Mouse (Mus musculus) MEL (cell line): ENCODE results near the gene Scfd1. TPM values are rescaled to one million over a fixed set of nuclear protein-coding genes. Genes with fewer than 3 reads are reported as not detected.
A peak's percentile ranks its signal among the peaks of the same experiment; 100 is the strongest.

ENCODE experiments used
- DNase-seq: peaks from one replicate; pipeline ENCODE4 v3.0.0; 2011; ENCODE audit warnings: low read depth, low spot score
- H3K27ac ChIP-seq: 2 replicates; pipeline ENCODE4 v1.5.1; 2012; ENCODE audit warnings: low read depth, mild to moderate bottlenecking, control low read depth, low read length, moderate library complexity; ENCODE audit not compliant: control insufficient read depth
- H3K27me3 ChIP-seq, 2 experiments: fragments of 150-350 bp in 1 of 2; sonication (generic) in 1 of 2; 2 replicates each; pipeline ENCODE4 v1.6.1; 2012; ENCODE audit warnings: low read length in 2 of 2, mild to moderate bottlenecking in 2 of 2, improper control_type of control experiment in 1 of 2, moderate library complexity in 1 of 2; ENCODE audit not compliant: insufficient read depth in 2 of 2, control insufficient read depth in 1 of 2
- H3K36me3 ChIP-seq, 2 experiments: 2 replicates each; pipeline ENCODE4 v1.6.1; 2012 to 2014; ENCODE audit warnings: low read length in 2 of 2, improper control_type of control experiment in 1 of 2, inconsistent platforms in 1 of 2, mild to moderate bottlenecking in 1 of 2; ENCODE audit not compliant: insufficient read depth in 2 of 2, control insufficient read depth in 1 of 2
- H3K4me1 ChIP-seq, 2 experiments: fragments of 150-350 bp in 1 of 2; sonication (generic) in 1 of 2; 2 replicates each; pipeline ENCODE4 v1.6.1; 2012; ENCODE audit warnings: low read length in 2 of 2, improper control_type of control experiment in 1 of 2, mild to moderate bottlenecking in 1 of 2; ENCODE audit not compliant: insufficient read depth in 2 of 2, control insufficient read depth in 1 of 2
- H3K4me3 ChIP-seq, 2 experiments: fragments of 150-350 bp in 1 of 2; sonication (generic) in 1 of 2; 2 replicates each; pipeline ENCODE4 v1.5.1; 2012; ENCODE audit warnings: low read depth in 2 of 2, low read length in 2 of 2, mild to moderate bottlenecking in 2 of 2, moderate library complexity in 2 of 2, control low read depth in 1 of 2, improper control_type of control experiment in 1 of 2; ENCODE audit not compliant: control insufficient read depth in 1 of 2, insufficient read depth in 1 of 2
- H3K79me2 ChIP-seq: 2 replicates; pipeline ENCODE4 v1.6.1; 2012; ENCODE audit warnings: mild to moderate bottlenecking, low read length, moderate library complexity; ENCODE audit not compliant: control insufficient read depth, poor library complexity, insufficient read depth
- H3K9ac ChIP-seq: 2 replicates; pipeline ENCODE4 v1.6.1; 2012; ENCODE audit warnings: low read depth, mild to moderate bottlenecking, control low read depth, low read length, moderate library complexity; ENCODE audit not compliant: control insufficient read depth, poor library complexity, severe bottlenecking
- H3K9me3 ChIP-seq: fragments of 150-350 bp; sonication (generic); replicated peaks from 2 replicates; pipeline ENCODE4 v1.6.1; 2012; ENCODE audit warnings: mild to moderate bottlenecking, low read length, improper control_type of control experiment, moderate library complexity; ENCODE audit not compliant: insufficient read depth
- BHLHE40 ChIP-seq: IDR thresholded peaks from 2 replicates; pipeline ENCODE4 v1.6.1; 2012; ENCODE audit warnings: low read depth, mild to moderate bottlenecking, inconsistent platforms, low read length, improper control_type of control experiment, borderline replicate concordance
- CHD2 ChIP-seq: IDR thresholded peaks from 2 replicates; pipeline ENCODE4 v1.6.1; 2011; ENCODE audit warnings: low read length, improper control_type of control experiment
- CTCF ChIP-seq, 3 experiments: IDR thresholded peaks in 2 of 3; conservative IDR thresholded peaks in 1 of 3; 2 replicates each; pipeline ENCODE4 v1.5.1; 2011 to 2012; ENCODE audit warnings: low read length in 3 of 3, low read depth in 2 of 3, mild to moderate bottlenecking in 2 of 3, improper control_type of control experiment in 1 of 3, inconsistent platforms in 1 of 3, mixed read lengths in 1 of 3, moderate library complexity in 1 of 3; ENCODE audit not compliant: control insufficient read depth in 1 of 3, insufficient read depth in 1 of 3, poor library complexity in 1 of 3, severe bottlenecking in 1 of 3
- E2F4 ChIP-seq: IDR thresholded peaks from 2 replicates; pipeline ENCODE4 v1.6.1; 2011; ENCODE audit warnings: low read depth, low read length, improper control_type of control experiment, borderline replicate concordance
- EP300 ChIP-seq, 2 experiments: IDR thresholded peaks; 2 replicates each; pipeline ENCODE4 v1.6.1; 2011; ENCODE audit warnings: improper control_type of control experiment in 2 of 2, low read length in 2 of 2, low read depth in 1 of 2, mild to moderate bottlenecking in 1 of 2
- ETS1 ChIP-seq: IDR thresholded peaks from 2 replicates; pipeline ENCODE4 v1.6.1; 2012; ENCODE audit warnings: low read depth, mild to moderate bottlenecking, inconsistent platforms, low read length, improper control_type of control experiment, moderate library complexity
- GABPA ChIP-seq: IDR thresholded peaks from 2 replicates; pipeline ENCODE4 v1.6.1; 2012; ENCODE audit warnings: low read depth, mild to moderate bottlenecking, inconsistent platforms, low read length, improper control_type of control experiment, moderate library complexity
- HCFC1 ChIP-seq: IDR thresholded peaks from 2 replicates; pipeline ENCODE4 v1.6.1; 2012; ENCODE audit warnings: low read depth, mild to moderate bottlenecking, inconsistent platforms, low read length, improper control_type of control experiment, moderate library complexity
- JUND ChIP-seq: IDR thresholded peaks from 2 replicates; pipeline ENCODE4 v1.6.1; 2011; ENCODE audit warnings: low read depth, mild to moderate bottlenecking, improper control_type of control experiment, low read length
- KAT2A ChIP-seq: conservative IDR thresholded peaks from 2 replicates; pipeline ENCODE4 v1.6.1; 2012; ENCODE audit warnings: low read depth, low read length, improper control_type of control experiment, inconsistent platforms
- MAFK ChIP-seq: IDR thresholded peaks from 2 replicates; pipeline ENCODE4 v1.6.1; 2011; ENCODE audit warnings: low read depth, mild to moderate bottlenecking, low read length, improper control_type of control experiment, borderline replicate concordance
- MAZ ChIP-seq: IDR thresholded peaks from 2 replicates; pipeline ENCODE4 v1.6.1; 2012; ENCODE audit warnings: low read depth, mild to moderate bottlenecking, inconsistent platforms, low read length, improper control_type of control experiment
- MXI1 ChIP-seq: IDR thresholded peaks from 2 replicates; pipeline ENCODE4 v1.6.1; 2011; ENCODE audit warnings: mild to moderate bottlenecking, low read depth, low read length, improper control_type of control experiment
- MYB ChIP-seq: IDR thresholded peaks from 2 replicates; pipeline ENCODE4 v1.6.1; 2011; ENCODE audit warnings: mild to moderate bottlenecking, low read depth, low read length, improper control_type of control experiment
- POLR2AphosphoS2 ChIP-seq: IDR thresholded peaks from 2 replicates; pipeline ENCODE4 v1.6.1; 2011; ENCODE audit warnings: low read length, improper control_type of control experiment
- POLR2AphosphoS5 ChIP-seq: IDR thresholded peaks from 2 replicates; pipeline ENCODE4 v1.6.1; 2012; ENCODE audit warnings: low read depth, borderline replicate concordance, mild to moderate bottlenecking, inconsistent platforms, low read length, moderate library complexity, mixed read lengths
- RAD21 ChIP-seq: IDR thresholded peaks from 2 replicates; pipeline ENCODE4 v1.6.1; 2011; ENCODE audit warnings: mild to moderate bottlenecking, low read depth, low read length, improper control_type of control experiment
- RCOR1 ChIP-seq: IDR thresholded peaks from 2 replicates; pipeline ENCODE4 v1.6.1; 2012; ENCODE audit warnings: low read depth, mild to moderate bottlenecking, inconsistent platforms, low read length, improper control_type of control experiment
- SIN3A ChIP-seq: IDR thresholded peaks from 2 replicates; pipeline ENCODE4 v1.6.1; 2012; ENCODE audit warnings: low read length, improper control_type of control experiment, inconsistent platforms
- SMC3 ChIP-seq: IDR thresholded peaks from 2 replicates; pipeline ENCODE4 v1.6.1; 2011; ENCODE audit warnings: low read depth, low read length, improper control_type of control experiment
- TAL1 ChIP-seq: IDR thresholded peaks from 2 replicates; pipeline ENCODE4 v1.6.1; 2012; ENCODE audit warnings: mild to moderate bottlenecking, inconsistent platforms, low read length, moderate library complexity, mixed read lengths
- TBP ChIP-seq: IDR thresholded peaks from 2 replicates; pipeline ENCODE4 v1.8.0; 2011; ENCODE audit warnings: low read depth, low read length, improper control_type of control experiment
- TCF12 ChIP-seq: IDR thresholded peaks from 2 replicates; pipeline ENCODE4 v1.6.1; 2014; ENCODE audit warnings: low read depth, mild to moderate bottlenecking, inconsistent platforms, low read length, improper control_type of control experiment, moderate library complexity
- UBTF ChIP-seq: IDR thresholded peaks from 2 replicates; pipeline ENCODE4 v1.6.1; 2012; ENCODE audit warnings: low read depth, mild to moderate bottlenecking, inconsistent platforms, low read length, improper control_type of control experiment, moderate library complexity, borderline replicate concordance; ENCODE audit not compliant: insufficient read depth
- USF2 ChIP-seq, 2 experiments: IDR thresholded peaks; 2 replicates each; pipeline ENCODE4 v1.6.1; 2011 to 2012; ENCODE audit warnings: improper control_type of control experiment in 2 of 2, low read length in 2 of 2, borderline replicate concordance in 1 of 2, inconsistent platforms in 1 of 2, low read depth in 1 of 2, mild to moderate bottlenecking in 1 of 2; ENCODE audit not compliant: insufficient read depth in 1 of 2
- ZKSCAN1 ChIP-seq: IDR thresholded peaks from 2 replicates; pipeline ENCODE4 v1.6.1; 2012; ENCODE audit warnings: low read depth, mild to moderate bottlenecking, inconsistent platforms, low read length, improper control_type of control experiment, moderate library complexity
- ZMIZ1 ChIP-seq: IDR thresholded peaks from 2 replicates; pipeline ENCODE4 v1.6.1; 2012; ENCODE audit warnings: low read depth, mild to moderate bottlenecking, inconsistent platforms, low read length, improper control_type of control experiment, moderate library complexity
- polyA plus RNA-seq, 2 experiments: library from polyadenylated mRNA; stranded (reverse) in 1 of 2; unstranded in 1 of 2; fragments of >175 nt in 1 of 2; fragments of >200 nt in 1 of 2; gene quantifications; 2 replicates each; pipeline versions ENCODE4 v1.2.1 to v1.2.4; 2012; ENCODE audit warnings: low replicate concordance in 2 of 2, low read depth in 1 of 2; ENCODE audit not compliant: insufficient read length in 2 of 2, insufficient read depth in 1 of 2, missing spikeins in 1 of 2
- total RNA-seq: library from RNA; depleted of rRNA; stranded (reverse); fragments of 300-350 nt; gene quantifications from 2 replicates; pipeline ENCODE4 v1.2.3, GENCODE M21; 2012

Scfd1 gene
- total and polyA plus RNA-seq, 3 experiments = 28.0 to 35.4 TPM; not detected in 1

- TF ChIP-seq BHLHE40 (peak; percentile 42; the same call in 1 of the 2 replicates), USF2 (IDR thresholded peaks at IDR 0.05; ENCODE audit: borderline replicate concordance in 1 of 2, insufficient read depth in 1 of 2, low read depth in 1 of 2, low read length in 2 of 2) (no peak), SMC3 (no peak)
- TF ChIP-seq, all 39 proteins: peak for 21
Measured at GRCm38 (mm10) chr12:51347988-51348697, 29.2 kb upstream of the Scfd1 start, which contains the start of gene G2e3 (continued).

DNA sequence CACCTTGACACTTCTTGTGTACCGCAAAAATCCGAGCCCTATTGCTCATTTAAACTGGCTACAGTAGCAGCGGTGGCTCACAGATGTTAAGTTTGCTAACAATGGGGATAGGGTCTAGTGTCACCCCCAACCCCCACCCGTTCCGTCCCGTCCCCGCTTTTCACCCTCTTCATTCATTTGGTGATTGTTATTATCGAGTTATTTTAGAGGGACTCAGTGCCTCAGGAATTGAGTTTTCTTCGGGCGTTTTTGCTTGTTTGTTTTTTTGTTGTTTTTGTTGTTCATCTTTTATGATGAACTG is 28.7 kb upstream of the Scfd1 start:
- Histone ChIP-seq H3K79me2 (peaks cover 31% of the 10 kb centered on the region), H3K4me1 (peaks cover 0 to 6% of the 10 kb centered on the region in 2 experiments; a peak in 2 of 4 replicates), H3K9ac (peak overlapping the region; percentile 89), H3K9me3 (no peaks in the 10 kb centered on the region), H3K4me3 (peak overlapping the region; percentile 79 to 99), H3K36me3 (peaks cover 14 to 15% of the 10 kb centered on the region in 2 experiments), H3K27me3 (no peaks in the 10 kb centered on the region), H3K27ac (peak overlapping the region; percentile 48)
- no peak for DNase-seq
- no peak for TF ChIP-seq ZMIZ1
- no peak for TF ChIP-seq ZKSCAN1

- no peak for DNase-seq
- TF ChIP-seq ZKSCAN1 (no peak), POLR2AphosphoS2 (no peak), MXI1 (no peak), GABPA (no peak), MYB (no peak), CHD2 (no peak), CTCF (IDR thresholded peaks at IDR 0.05 in 2 of 3, conservative IDR thresholded peaks at IDR 0.05 in 1 of 3; ENCODE audit: control insufficient read depth in 1 of 3, insufficient read depth in 1 of 3, low read depth in 2 of 3, low read length in 3 of 3, poor library complexity in 1 of 3, severe bottlenecking in 1 of 3) (no peak), ZMIZ1 (no peak), MAFK (peak; percentile 29; the same call in 1 of the 2 replicates), KAT2A (no peak), TBP (no peak), MAZ (no peak), HCFC1 (no peak), BHLHE40 (0 out of 2 replicates have a peak, but pooled peaks have one; percentile 18), SIN3A (no peak), E2F4 (no peak), ETS1 (peak; percentile 57), UBTF (no peak), SMC3 (no peak), TAL1 (no peak), USF2 (IDR thresholded peaks at IDR 0.05; ENCODE audit: borderline replicate concordance in 1 of 2, insufficient read depth in 1 of 2, low read depth in 1 of 2, low read length in 2 of 2) (no peak), RAD21 (no peak), TCF12 (no peak), JUND (no peak), EP300 (IDR thresholded peaks at IDR 0.05; ENCODE audit: low read depth in 1 of 2, low read length in 2 of 2) (peak; percentile 22 to 39; a peak in 2 of 4 replicates), POLR2AphosphoS5 (no peak), RCOR1 (peak; percentile 37; the same call in 1 of the 2 replicates)
Measured at GRCm38 (mm10) chr12:51355296-51355695, 22.0 kb upstream of the Scfd1 start.

More at GRCm38 (mm10) chr12:51355296-51355695, 22.0 kb upstream of the Scfd1 start:
- no peak overlapping the region for H3K27ac ChIP-seq
- H3K36me3 ChIP-seq = peaks cover 25 to 67% of the 10 kb centered on the region in 2 experiments
- no peaks in the 10 kb centered on the region for H3K9me3 ChIP-seq
- peaks cover 12% of the 10 kb centered on the region for H3K79me2 ChIP-seq
- H3K4me3 ChIP-seq = no peak overlapping the region
- no peaks in the 10 kb centered on the region for H3K27me3 ChIP-seq
- peaks cover 0 to 8% of the 10 kb centered on the region in 2 experiments; a peak in 2 of 4 replicates for H3K4me1 ChIP-seq
- no peak overlapping the region for H3K9ac ChIP-seq
